Mouse (Mus musculus) kidney, postnatal 0 days (tissue): ENCODE results near the gene Arhgap33. TPM values are rescaled to one million over a fixed set of nuclear protein-coding genes. Genes with fewer than 3 reads are reported as not detected.

ENCODE experiments used
- ATAC-seq: fragments of 200-750 bp; cut with Nextera tagmentation; replicated peaks from 2 replicates; pipeline ENCODE4 v1.8.0; 2017; ENCODE audit warnings: low read depth, moderate number of reproducible peaks, moderate TSS enrichment, moderate library complexity; ENCODE audit not compliant: low FRiP score
- DNase-seq: peaks from one replicate; pipeline ENCODE4 v3.0.0-alpha.2; 2016; ENCODE audit warnings: low spot score
- H3K27ac ChIP-seq: fragments of 300-500 bp; sonication (generic); 2 replicates; pipeline ENCODE4 v1.5.1; 2014; ENCODE audit warnings: mild to moderate bottlenecking
- H3K27me3 ChIP-seq: fragments of 300-500 bp; sonication (generic); 2 replicates; pipeline ENCODE4 v1.6.1; 2014; ENCODE audit warnings: low read length, mixed read lengths; ENCODE audit not compliant: insufficient read depth
- H3K36me3 ChIP-seq: fragments of 300-500 bp; sonication (generic); 2 replicates; pipeline ENCODE4 v1.6.1; 2014; ENCODE audit warnings: low read length, mixed read lengths; ENCODE audit not compliant: insufficient read depth
- H3K4me1 ChIP-seq: fragments of 300-500 bp; sonication (generic); replicated peaks from 2 replicates; pipeline ENCODE4 v1.6.1; 2014; ENCODE audit warnings: antibody characterized with exemption, low read length, mixed read lengths; ENCODE audit not compliant: insufficient read depth
- H3K4me2 ChIP-seq: fragments of 300-500 bp; sonication (generic); 2 replicates; pipeline ENCODE4 v1.6.1; 2014; ENCODE audit warnings: mild to moderate bottlenecking, low read length, moderate library complexity, mixed read lengths
- H3K4me3 ChIP-seq: fragments of 300-500 bp; sonication (generic); replicated peaks from 2 replicates; pipeline ENCODE4 v1.5.1; 2014; ENCODE audit warnings: low read depth, low read length
- H3K9ac ChIP-seq: fragments of 300-500 bp; sonication (generic); 2 replicates; pipeline ENCODE4 v1.6.1; 2014; ENCODE audit warnings: low read depth, low read length
- H3K9me3 ChIP-seq: fragments of 300-500 bp; sonication (generic); replicated peaks from 2 replicates; pipeline ENCODE4 v1.6.1; 2016; ENCODE audit warnings: low read length, inconsistent platforms, mixed read lengths
- CTCF ChIP-seq: IDR thresholded peaks from 2 replicates; pipeline ENCODE4 v1.5.1; 2016; ENCODE audit warnings: antibody characterized with exemption, low read depth, mild to moderate bottlenecking, moderate library complexity
- WGBS: fragments of 180-500 bp; shearing (Covaris S2); extraction: QIAGEN DNeasy Blood & Tissue Kit; methylation state at CpG from one replicate; pipeline ENCODE4 v1.1.7; 2014; 5-methylcytosine and 5-hydroxymethylcytosine counted together
- polyA plus RNA-seq: library from polyadenylated mRNA; unstranded; fragments of >200 nt; fragmentation: Nextera tagmentation; extraction: Ambion mirVana; gene quantifications from 2 replicates; pipeline ENCODE4 v1.2.1, GENCODE M21; 2015

Gene Arhgap33
- polyA plus RNA-seq, 1 experiment from 2014 or later, result 4.2 TPM

DNA sequence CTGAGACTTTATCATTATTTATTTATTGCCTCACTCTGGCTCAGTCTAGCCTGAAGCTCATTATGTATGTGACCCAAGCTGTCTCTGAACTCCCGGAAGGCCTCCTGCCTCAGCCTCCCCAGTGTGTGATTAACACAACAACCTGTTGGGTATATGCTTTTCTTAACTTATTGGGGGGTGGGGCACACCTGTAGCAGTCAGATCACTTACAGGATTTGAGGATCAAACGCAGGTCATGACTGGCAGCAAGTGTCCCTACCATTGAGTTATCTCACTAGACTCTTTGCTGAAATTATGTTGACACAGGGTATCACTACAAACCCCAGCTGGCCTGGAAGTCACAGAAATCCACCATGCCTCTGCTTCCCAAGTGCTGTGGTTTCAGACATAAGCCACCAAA lies 25.4 kb upstream of the Arhgap33 start:
- H3K9me3 ChIP-seq, result no peaks in the 10 kb centered on the region
- H3K27ac ChIP-seq, result no peak overlapping the region
- ATAC-seq (no peak), DNase-seq (no peak)
- no peak overlapping the region for H3K9ac ChIP-seq
- peaks cover 23% of the 10 kb centered on the region; the same call in 1 of the 2 replicates for H3K36me3 ChIP-seq
- no peak overlapping the region for H3K4me3 ChIP-seq
- TF ChIP-seq CTCF, result no peak
- H3K4me1 ChIP-seq, result peaks cover 9% of the 10 kb centered on the region
- no peaks in the 10 kb centered on the region for H3K27me3 ChIP-seq
- H3K4me2 ChIP-seq, result peak overlapping the region; percentile 90
- WGBS, result 71% methylated on average over 2 of the region's 2 CpGs

GRCm38 (mm10) chr7:30559443-30559954 lies 24.6 kb upstream of the Arhgap33 start, which contains the start of gene Lin37:
Lin37 (minus strand) TSS chr7:30559838.
- H3K27ac ChIP-seq, result peak within 1 kb of the TSS; percentile 54; the same call in 1 of the 2 replicates
- 0% methylated on average over 20 of the region's 20 CpGs for WGBS

DNA sequence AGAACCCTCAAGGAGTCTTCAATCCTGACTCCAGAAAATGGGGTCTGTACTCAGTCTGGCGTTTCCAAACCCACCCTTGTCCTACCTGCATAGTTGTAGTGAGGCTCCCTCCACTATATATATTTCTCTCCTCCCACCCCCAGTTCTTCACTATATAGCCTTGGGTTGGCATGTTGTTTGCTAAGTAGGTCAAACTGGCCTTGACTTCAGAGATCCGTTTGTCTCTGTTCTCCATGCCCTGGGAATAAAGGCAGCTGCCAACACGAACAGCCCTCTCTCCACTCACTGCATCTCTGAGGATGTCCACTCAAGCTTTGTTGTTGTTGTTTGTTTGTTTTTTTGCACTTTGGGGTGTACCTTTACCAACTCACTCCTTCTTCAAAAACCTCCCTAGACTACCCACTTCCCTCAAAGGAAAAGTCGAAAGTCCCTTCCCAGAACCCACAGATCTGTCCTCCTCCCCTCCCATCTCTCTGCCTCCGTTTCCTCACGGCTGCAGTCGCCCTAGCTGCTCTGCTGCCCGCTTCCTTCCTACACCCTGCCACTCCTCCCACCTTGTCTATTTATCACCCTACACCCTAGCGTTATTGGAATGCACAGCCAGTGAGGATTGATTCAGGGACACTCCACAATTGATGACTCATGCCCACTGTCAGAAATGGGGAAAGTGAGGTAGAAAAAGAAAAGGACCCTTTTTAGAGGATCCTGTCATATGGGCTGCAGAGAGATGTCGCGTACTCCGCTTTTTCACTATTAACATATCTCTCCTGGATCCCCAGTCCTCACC lies 24.0 kb upstream of the Arhgap33 start:
- peaks cover 9% of the 10 kb centered on the region for H3K4me1 ChIP-seq
- peak overlapping the region; percentile 63 for H3K9ac ChIP-seq
- no peaks in the 10 kb centered on the region for H3K27me3 ChIP-seq
- H3K36me3 ChIP-seq, result peaks cover 21% of the 10 kb centered on the region; the same call in 1 of the 2 replicates
- WGBS, result 12% methylated on average over 12 of the region's 12 CpGs
- ATAC-seq (no peak), DNase-seq (no peak)
- H3K4me3 ChIP-seq, result peak overlapping the region; percentile 42
- H3K9me3 ChIP-seq, result no peaks in the 10 kb centered on the region
- peak overlapping the region; percentile 54; the same call in 1 of the 2 replicates for H3K27ac ChIP-seq
- no peak for TF ChIP-seq CTCF
- peak overlapping the region; percentile 90 for H3K4me2 ChIP-seq

More at GRCm38 (mm10) chr7:30559443-30559954, 24.6 kb upstream of the Arhgap33 start, which contains the start of gene Lin37:
- H3K9ac ChIP-seq, result peak within 1 kb of the TSS; percentile 63
- peak within 1 kb of the TSS; percentile 90 for H3K4me2 ChIP-seq
- peaks cover 21% of the 10 kb centered on the region; the same call in 1 of the 2 replicates for H3K36me3 ChIP-seq
- no peaks in the 10 kb centered on the region for H3K9me3 ChIP-seq
- DNase-seq, result peak; percentile 99
- TF ChIP-seq CTCF, result no peak
- peaks cover 9% of the 10 kb centered on the region for H3K4me1 ChIP-seq
- peak; percentile 85 for ATAC-seq
- H3K4me3 ChIP-seq, result peak within 1 kb of the TSS; percentile 42
- H3K27me3 ChIP-seq, result no peaks in the 10 kb centered on the region

DNA sequence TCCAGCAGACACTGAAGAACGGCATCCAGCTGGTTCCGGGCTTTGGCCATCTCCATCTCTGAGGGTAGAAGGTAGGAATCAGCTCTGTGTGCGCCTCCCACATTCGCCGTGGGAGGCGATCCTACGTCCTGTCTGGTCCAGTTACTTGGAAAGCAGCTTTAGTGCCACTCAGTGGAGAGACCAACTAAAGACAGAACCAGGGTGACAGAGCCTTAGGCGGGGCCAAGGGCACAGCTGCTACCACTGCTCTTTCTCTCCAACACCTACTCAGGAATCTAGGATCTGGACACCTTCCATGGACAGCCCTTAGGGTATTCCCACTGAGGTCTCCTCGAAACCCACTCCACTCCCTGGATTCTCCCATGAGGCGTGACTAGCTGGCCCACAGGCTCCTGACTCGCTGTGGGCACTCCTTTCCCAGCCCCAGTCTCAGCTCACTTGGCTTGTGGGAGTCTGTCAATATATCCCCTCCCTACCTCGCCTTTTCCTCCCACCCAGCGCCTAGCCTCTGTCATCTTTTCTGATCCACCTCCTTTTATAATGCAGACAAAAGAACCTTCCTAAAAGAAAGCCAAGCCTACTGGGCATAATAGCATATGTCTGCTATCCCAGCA lies 23.1 kb upstream of the Arhgap33 start:
- Histone ChIP-seq H3K36me3 (peaks cover 21% of the 10 kb centered on the region; the same call in 1 of the 2 replicates), H3K27me3 (no peaks in the 10 kb centered on the region), H3K4me3 (no peak overlapping the region), H3K9me3 (no peaks in the 10 kb centered on the region), H3K4me2 (peak overlapping the region; percentile 90; the same call in 1 of the 2 replicates), H3K4me1 (peaks cover 16% of the 10 kb centered on the region), H3K27ac (no peak overlapping the region), H3K9ac (0 out of 2 replicates have a peak overlapping the region, but pooled peaks have one; percentile 63)
- no peak for ATAC-seq
- TF ChIP-seq CTCF, result no peak
- DNase-seq, result no peak
- WGBS, result 76% methylated on average over 13 of the region's 13 CpGs

GRCm38 (mm10) chr7:30556894-30557536 lies 22.2 kb upstream of the Arhgap33 start:
- no peak overlapping the region for H3K9ac ChIP-seq
- no peak overlapping the region for H3K4me3 ChIP-seq
- TF ChIP-seq CTCF, result no peak
- peaks cover 21% of the 10 kb centered on the region; the same call in 1 of the 2 replicates for H3K36me3 ChIP-seq
- peaks cover 17% of the 10 kb centered on the region for H3K4me1 ChIP-seq
- no peaks in the 10 kb centered on the region for H3K27me3 ChIP-seq
- 94% methylated on average over 18 of the region's 18 CpGs for WGBS
- DNase-seq, result no peak
- H3K9me3 ChIP-seq, result no peaks in the 10 kb centered on the region
- H3K27ac ChIP-seq, result no peak overlapping the region
- no peak overlapping the region for H3K4me2 ChIP-seq
- no peak for ATAC-seq
